Mouse (Mus musculus): ENCODE results near the gene Magi1.
A peak's percentile ranks its signal among the peaks of the same experiment; 100 is the strongest.

Magi1 gene

GRCm38 (mm10) chr6:94103581-94103980 lies 180.1 kb downstream of the Magi1 start:
- DNase-seq, result no peak

- no peak for DNase-seq
Measured at GRCm38 (mm10) chr6:94101256-94101655, 182.5 kb downstream of the Magi1 start.

GRCm38 (mm10) chr6:94094924-94095685 lies 188.6 kb downstream of the Magi1 start:
- DNase-seq, result no peak

- DNase-seq, result no peak
Measured at GRCm38 (mm10) chr6:94092969-94093597, 190.6 kb downstream of the Magi1 start.

GRCm38 (mm10) chr6:94092500-94092899 lies 191.2 kb downstream of the Magi1 start:
- DNase-seq, result no peak

- no peak for DNase-seq
Measured at GRCm38 (mm10) chr6:94086855-94087254, 196.9 kb downstream of the Magi1 start.

GRCm38 (mm10) chr6:94084752-94085151 lies 199.0 kb downstream of the Magi1 start:
- DNase-seq, result no peak

GRCm38 (mm10) chr6:94083459-94083858 lies 200.3 kb downstream of the Magi1 start:
- no peak for DNase-seq

- DNase-seq, result peak; percentile 64
Measured at GRCm38 (mm10) chr6:94080933-94081545, 202.7 kb downstream of the Magi1 start.

GRCm38 (mm10) chr6:94078934-94079333 lies 204.8 kb downstream of the Magi1 start:
- DNase-seq, result no peak

- no peak for DNase-seq
Measured at GRCm38 (mm10) chr6:94077013-94077412, 206.7 kb downstream of the Magi1 start.

GRCm38 (mm10) chr6:94075990-94076389 lies 207.7 kb downstream of the Magi1 start:
- no peak for DNase-seq

GRCm38 (mm10) chr6:94075228-94075627 lies 208.5 kb downstream of the Magi1 start:
- no peak for DNase-seq

- DNase-seq, result no peak
Measured at GRCm38 (mm10) chr6:94071676-94072075, 212.0 kb downstream of the Magi1 start.

GRCm38 (mm10) chr6:94070702-94071101 lies 213.0 kb downstream of the Magi1 start:
- no peak for DNase-seq

- DNase-seq, result no peak
Measured at GRCm38 (mm10) chr6:94069421-94069820, 214.3 kb downstream of the Magi1 start.

- DNase-seq, result no peak
Measured at GRCm38 (mm10) chr6:94067741-94068450, 215.8 kb downstream of the Magi1 start.

- DNase-seq, result no peak
Measured at GRCm38 (mm10) chr6:94064832-94065231, 218.9 kb downstream of the Magi1 start.

- no peak for DNase-seq
Measured at GRCm38 (mm10) chr6:94063542-94063941, 220.2 kb downstream of the Magi1 start.

- DNase-seq, result no peak
Measured at GRCm38 (mm10) chr6:94061424-94061980, 222.2 kb downstream of the Magi1 start.

GRCm38 (mm10) chr6:94060621-94061213 lies 223.0 kb downstream of the Magi1 start:
- no peak for DNase-seq

- DNase-seq, result no peak
Measured at GRCm38 (mm10) chr6:94059090-94059489, 224.6 kb downstream of the Magi1 start.

GRCm38 (mm10) chr6:94053920-94054319 lies 229.8 kb downstream of the Magi1 start:
- DNase-seq, result peak; percentile 13

All from cerebellum, adult 11 months (tissue).